Mouse (Mus musculus) stomach, embryonic 16.5 days (tissue): ENCODE measurements around the gene Gm49373. TPM values are rescaled to one million over a fixed set of nuclear protein-coding genes. Genes with fewer than 3 reads are reported as not detected.

ENCODE experiments used
- ATAC-seq: fragments of 200-750 bp; cut with Nextera tagmentation; 2 replicates; pipeline ENCODE4 v1.8.0; 2017; ENCODE audit warnings: moderate number of reproducible peaks, moderate TSS enrichment; ENCODE audit not compliant: insufficient read depth, low FRiP score
- H3K27ac ChIP-seq: fragments of 300-500 bp; sonication (generic); 2 replicates; pipeline ENCODE4 v1.5.1; 2014; ENCODE audit warnings: low read length
- H3K27me3 ChIP-seq: fragments of 300-500 bp; sonication (generic); 2 replicates; pipeline ENCODE4 v1.6.1; 2014; ENCODE audit warnings: low read length, control low read depth, mixed read lengths; ENCODE audit not compliant: control insufficient read depth, insufficient read depth
- H3K36me3 ChIP-seq: fragments of 300-500 bp; sonication (generic); 2 replicates; pipeline ENCODE4 v1.6.1; 2014; ENCODE audit warnings: low read length; ENCODE audit not compliant: control insufficient read depth, insufficient read depth
- H3K4me1 ChIP-seq: fragments of 300-500 bp; sonication (generic); 2 replicates; pipeline ENCODE4 v1.6.1; 2014; ENCODE audit warnings: low read length, control low read depth, mixed read lengths; ENCODE audit not compliant: control insufficient read depth, insufficient read depth
- H3K4me2 ChIP-seq: fragments of 300-500 bp; sonication (generic); 2 replicates; pipeline ENCODE4 v1.6.1; 2014; ENCODE audit warnings: low read depth, low read length, mixed read lengths
- H3K4me3 ChIP-seq: fragments of 300-500 bp; sonication (generic); replicated peaks from 2 replicates; pipeline ENCODE4 v1.5.1; 2014; ENCODE audit warnings: mild to moderate bottlenecking, low read length
- H3K9ac ChIP-seq: fragments of 300-500 bp; sonication (generic); 2 replicates; pipeline ENCODE4 v1.6.1; 2014; ENCODE audit warnings: low read length
- H3K9me3 ChIP-seq: fragments of 300-500 bp; sonication (generic); replicated peaks from 2 replicates; pipeline ENCODE4 v1.6.1; 2016; ENCODE audit warnings: low read length, control low read depth; ENCODE audit not compliant: control insufficient read depth
- WGBS: fragments of 180-500 bp; shearing (Covaris S2); extraction: QIAGEN DNeasy Blood & Tissue Kit; methylation state at CpG from one replicate; pipeline ENCODE4 v1.1.7; 2014; 5-methylcytosine and 5-hydroxymethylcytosine counted together
- polyA plus RNA-seq: library from polyadenylated mRNA; unstranded; fragments of >200 nt; fragmentation: Nextera tagmentation; extraction: Ambion mirVana; gene quantifications from 2 replicates; pipeline ENCODE4 v1.2.1, GENCODE M21; 2015

Gene Gm49373
- polyA plus RNA-seq, 1 experiment from 2014 or later, result 0.49 TPM

DNA sequence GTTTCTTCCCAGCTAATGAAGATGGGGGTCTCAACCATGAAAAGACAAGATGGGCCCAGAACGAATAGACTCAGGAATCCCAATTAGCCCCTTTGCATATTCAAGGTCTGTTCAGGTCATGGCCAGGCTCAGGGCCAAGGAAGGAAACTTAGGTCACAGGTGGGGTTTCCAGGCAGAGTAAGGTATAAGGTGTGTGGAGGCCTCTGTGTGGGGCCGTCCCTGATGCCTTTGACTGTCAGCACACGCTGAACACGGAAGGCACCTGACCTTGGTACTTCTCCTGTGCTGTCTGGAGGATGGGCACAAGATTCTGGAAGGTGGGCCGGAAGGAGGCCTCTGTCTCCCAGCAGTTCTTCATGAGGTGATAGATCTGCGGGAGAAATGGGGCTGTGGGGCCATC is 31.9 kb upstream of the Gm49373 start:
- Histone ChIP-seq H3K27me3 (no peaks in the 10 kb centered on the region), H3K4me1 (peaks cover 2% of the 10 kb centered on the region), H3K9ac (no peak overlapping the region), H3K36me3 (no peaks in the 10 kb centered on the region), H3K27ac (no peak overlapping the region), H3K4me3 (no peak overlapping the region), H3K4me2 (no peak overlapping the region), H3K9me3 (no peaks in the 10 kb centered on the region)
- ATAC-seq, result no peak
- WGBS, result 81% methylated on average over 6 of the region's 6 CpGs

GRCm38 (mm10) chr9:21102076-21102475 is 29.2 kb upstream of the Gm49373 start:
- no peak for ATAC-seq
- H3K27ac ChIP-seq, result no peak overlapping the region
- 81% methylated on average over 2 of the region's 2 CpGs for WGBS

GRCm38 (mm10) chr9:21100447-21101161 is 27.7 kb upstream of the Gm49373 start:
- Histone ChIP-seq H3K4me1 (peaks cover 4% of the 10 kb centered on the region; the same call in 1 of the 2 replicates), H3K27ac (no peak overlapping the region), H3K27me3 (no peaks in the 10 kb centered on the region), H3K36me3 (no peaks in the 10 kb centered on the region), H3K9me3 (no peaks in the 10 kb centered on the region), H3K4me2 (no peak overlapping the region), H3K9ac (peak overlapping the region; percentile 29; the same call in 1 of the 2 replicates), H3K4me3 (no peak overlapping the region)
- 38% methylated on average over 15 of the region's 15 CpGs for WGBS
- ATAC-seq, result no peak

More at GRCm38 (mm10) chr9:21102076-21102475, 29.2 kb upstream of the Gm49373 start:
- Histone ChIP-seq H3K27me3 (no peaks in the 10 kb centered on the region), H3K36me3 (no peaks in the 10 kb centered on the region), H3K4me3 (no peak overlapping the region), H3K4me1 (peaks cover 4% of the 10 kb centered on the region; the same call in 1 of the 2 replicates), H3K9ac (no peak overlapping the region), H3K4me2 (no peak overlapping the region), H3K9me3 (no peaks in the 10 kb centered on the region)

DNA sequence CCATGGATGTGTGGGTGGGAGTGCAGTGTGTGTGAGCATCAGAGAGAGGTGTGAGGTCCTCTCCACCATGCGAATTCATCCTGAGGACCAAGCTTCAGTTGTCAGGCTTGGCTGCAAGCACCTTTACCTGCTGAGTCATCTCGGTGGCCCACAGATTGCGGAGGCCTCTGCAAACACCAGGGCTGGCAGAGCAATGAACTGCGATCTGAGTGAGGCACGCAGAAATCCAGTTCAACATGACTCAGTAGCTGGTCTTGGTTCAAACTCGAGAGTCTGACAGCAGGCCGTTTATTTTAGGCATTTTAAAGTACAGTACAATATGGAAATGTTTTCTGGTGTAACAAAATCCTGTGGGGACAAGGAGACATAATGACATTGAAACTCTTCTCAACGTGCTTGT is 24.9 kb upstream of the Gm49373 start:
- Histone ChIP-seq H3K4me3 (no peak overlapping the region), H3K27ac (no peak overlapping the region), H3K9me3 (no peaks in the 10 kb centered on the region), H3K36me3 (no peaks in the 10 kb centered on the region), H3K27me3 (no peaks in the 10 kb centered on the region), H3K4me2 (no peak overlapping the region), H3K9ac (no peak overlapping the region), H3K4me1 (peaks cover 4% of the 10 kb centered on the region; the same call in 1 of the 2 replicates)
- ATAC-seq, result no peak
- WGBS, result 68% methylated on average over 8 of the region's 8 CpGs

DNA sequence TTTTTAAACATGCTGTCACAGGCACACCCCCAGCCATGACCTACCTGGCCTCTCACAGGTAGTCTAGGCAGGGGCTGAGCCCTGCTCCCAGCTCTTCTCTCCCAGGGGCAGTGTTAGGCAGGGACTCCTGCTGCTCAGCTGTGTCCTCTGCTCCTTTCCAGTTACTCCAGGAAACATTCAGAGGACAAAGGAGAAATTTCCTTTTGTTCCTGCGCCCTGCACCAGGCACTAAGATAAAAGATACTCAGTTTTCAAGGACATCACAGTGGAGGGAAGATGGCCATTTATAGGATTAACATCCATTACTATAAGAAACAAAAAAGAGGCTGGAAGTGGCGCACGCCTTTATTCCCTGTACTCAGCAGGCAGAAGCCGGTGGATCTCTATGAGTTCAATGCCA is 23.1 kb upstream of the Gm49373 start:
- no peaks in the 10 kb centered on the region for H3K36me3 ChIP-seq
- H3K27me3 ChIP-seq, result no peaks in the 10 kb centered on the region
- WGBS, result 95% methylated on average over 4 of the region's 4 CpGs
- H3K4me2 ChIP-seq, result no peak overlapping the region
- no peak for ATAC-seq
- H3K9ac ChIP-seq, result no peak overlapping the region; the same call in 1 of the 2 replicates
- H3K4me1 ChIP-seq, result peaks cover 4% of the 10 kb centered on the region; the same call in 1 of the 2 replicates
- H3K9me3 ChIP-seq, result no peaks in the 10 kb centered on the region
- no peak overlapping the region for H3K27ac ChIP-seq
- no peak overlapping the region for H3K4me3 ChIP-seq

DNA sequence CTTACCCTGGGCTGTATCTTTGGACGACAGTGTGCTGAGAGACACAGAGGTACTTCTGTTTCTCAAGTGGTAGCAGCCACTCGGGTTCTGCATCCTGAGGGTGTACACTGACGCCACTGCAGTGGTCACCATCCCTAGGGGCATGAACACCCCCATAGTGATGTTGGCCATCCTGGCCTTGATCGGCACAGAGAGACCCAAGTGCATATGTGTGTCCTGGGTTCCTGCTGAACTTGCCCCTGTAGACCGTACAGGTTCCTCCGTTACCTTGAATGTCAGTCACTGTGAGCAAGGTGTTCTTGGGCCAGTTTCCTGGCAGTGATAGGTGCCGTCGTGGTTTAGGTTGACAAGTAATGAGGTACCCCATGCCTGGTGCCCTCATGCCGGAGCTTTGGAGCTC is 20.5 kb upstream of the Gm49373 start:
- H3K27ac ChIP-seq, result no peak overlapping the region
- H3K9ac ChIP-seq, result no peak overlapping the region
- no peaks in the 10 kb centered on the region for H3K9me3 ChIP-seq
- no peak overlapping the region for H3K4me3 ChIP-seq
- 0 out of 2 replicates have a peak, but pooled peaks cover 5% of the 10 kb centered on the region for H3K36me3 ChIP-seq
- peaks cover 19% of the 10 kb centered on the region for H3K4me1 ChIP-seq
- 96% methylated on average over 9 of the region's 9 CpGs for WGBS
- no peak for ATAC-seq
- H3K27me3 ChIP-seq, result no peaks in the 10 kb centered on the region
- H3K4me2 ChIP-seq, result no peak overlapping the region

DNA sequence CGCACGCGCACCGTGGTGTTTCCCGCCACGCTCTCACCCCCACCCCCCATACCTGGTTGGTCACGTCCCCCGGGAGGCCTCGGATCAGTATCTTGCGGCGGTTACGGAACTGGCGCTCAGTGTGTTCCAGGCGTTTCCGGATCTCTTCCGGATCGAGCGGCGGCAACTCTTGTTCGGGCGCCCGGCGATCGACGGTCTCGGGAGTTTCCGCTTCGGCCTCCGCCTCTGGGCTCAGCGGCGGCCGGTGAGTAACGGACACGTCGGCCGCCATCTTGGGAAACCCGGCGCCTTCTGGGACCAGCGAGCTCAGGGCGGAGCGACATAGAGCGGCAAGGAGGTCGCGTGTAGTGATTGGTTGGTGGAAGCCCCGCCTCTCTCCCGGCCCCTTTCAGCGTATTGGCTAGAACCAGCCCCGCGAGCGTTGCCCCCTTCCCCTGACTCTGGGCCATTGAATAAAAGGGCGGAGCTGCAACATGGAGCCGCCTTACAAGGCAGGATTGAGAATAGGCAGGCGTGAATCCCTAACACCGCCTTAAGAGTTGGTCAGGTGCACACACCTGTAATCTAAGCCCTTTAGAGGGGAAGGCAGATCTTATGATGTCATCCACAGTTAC is 18.9 kb upstream of the Gm49373 start, which contains the start of the genes Gm38431 and Raver1:
Gene Gm38431, minus strand, starts transcription at position 291 of the 614 bp plus-strand sequence.
Gene Raver1, minus strand, starts transcription at position 302 of the 614 bp plus-strand sequence.
- peak; percentile 100 for ATAC-seq
- no peaks in the 10 kb centered on the region for H3K27me3 ChIP-seq
- under 1% methylated on average over 54 of the region's 54 CpGs for WGBS

DNA sequence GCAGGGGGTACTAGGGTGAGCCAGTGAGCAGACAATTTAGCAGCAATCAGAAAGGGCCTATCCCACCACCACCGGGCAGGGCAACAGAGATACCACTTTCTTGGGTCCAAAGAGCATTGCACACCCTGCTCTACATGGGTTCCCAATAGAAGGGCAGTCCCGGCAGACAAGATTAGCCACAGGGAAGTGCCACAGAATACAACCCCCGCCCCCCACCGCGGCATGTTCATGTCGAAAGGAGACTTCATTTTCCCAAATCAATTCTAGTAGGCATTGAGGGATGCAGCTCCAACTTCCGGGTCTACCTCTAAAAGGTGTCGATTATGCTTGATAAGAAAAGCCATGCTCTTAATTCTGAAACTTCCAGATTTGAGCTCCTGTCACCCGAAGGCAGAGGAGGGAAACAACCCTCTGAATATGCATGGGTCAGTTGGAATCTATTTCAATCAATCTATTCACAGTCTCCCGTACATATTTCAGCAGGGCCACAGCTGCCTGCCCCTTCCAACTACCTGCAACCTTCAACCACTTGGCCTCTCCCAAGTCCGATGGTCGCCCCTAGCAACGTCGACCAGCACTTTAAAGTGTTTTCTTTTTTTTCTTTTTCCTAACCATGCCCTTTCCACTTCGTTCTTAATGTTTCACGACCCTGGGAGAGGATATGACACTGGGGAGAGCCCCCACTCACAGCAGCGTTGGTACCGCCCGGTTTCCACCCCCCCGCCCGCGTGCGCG is 18.2 kb upstream of the Gm49373 start:
- H3K36me3 ChIP-seq, result 0 out of 2 replicates have a peak, but pooled peaks cover 7% of the 10 kb centered on the region
- H3K9me3 ChIP-seq, result no peaks in the 10 kb centered on the region
- H3K4me3 ChIP-seq, result peak overlapping the region; percentile 68
- WGBS, result 2% methylated on average over 24 of the region's 24 CpGs
- H3K4me1 ChIP-seq, result peaks cover 15% of the 10 kb centered on the region
- peak overlapping the region; percentile 74 for H3K9ac ChIP-seq
- ATAC-seq, result no peak
- H3K27me3 ChIP-seq, result no peaks in the 10 kb centered on the region
- peak overlapping the region; percentile 86 for H3K27ac ChIP-seq
- peak overlapping the region; percentile 90 for H3K4me2 ChIP-seq

More for the DNA sequence above, 18.9 kb upstream of the Gm49373 start, which contains the start of the genes Gm38431 and Raver1:
- Histone ChIP-seq H3K4me2 (peak within 1 kb of the TSS; percentile 90), H3K9me3 (no peaks in the 10 kb centered on the region), H3K9ac (peak within 1 kb of the TSS; percentile 74), H3K27ac (peak within 1 kb of the TSS; percentile 86), H3K4me1 (peaks cover 15% of the 10 kb centered on the region), H3K36me3 (0 out of 2 replicates have a peak, but pooled peaks cover 5% of the 10 kb centered on the region), H3K4me3 (peak within 1 kb of the TSS; percentile 68)
